Mouse (Mus musculus) midbrain, postnatal 0 days (tissue): ENCODE data around the gene Npr2. TPM values are rescaled to one million over a fixed set of nuclear protein-coding genes. Genes with fewer than 3 reads are reported as not detected.

Experiments used
- ATAC-seq: fragments of 200-750 bp; cut with Nextera tagmentation; 2 replicates; pipeline ENCODE4 v1.8.0; 2017; ENCODE audit warnings: moderate number of reproducible peaks, mild to moderate bottlenecking, moderate TSS enrichment, moderate library complexity; ENCODE audit not compliant: low FRiP score
- DNase-seq: peaks from one replicate; pipeline ENCODE4 v3.0.0-alpha.2; 2015; ENCODE audit warnings: low spot score
- H3K27ac ChIP-seq: fragments of 300-500 bp; sonication (generic); 2 replicates; pipeline ENCODE4 v1.5.1; 2014; ENCODE audit warnings: low read depth, mild to moderate bottlenecking, low read length, mixed read lengths
- H3K27me3 ChIP-seq: fragments of 300-500 bp; sonication (generic); 2 replicates; pipeline ENCODE4 v1.6.1; 2014; ENCODE audit warnings: low read length, control low read depth, mixed read lengths; ENCODE audit not compliant: insufficient read depth
- H3K36me3 ChIP-seq: fragments of 300-500 bp; sonication (generic); 2 replicates; pipeline ENCODE4 v1.6.1; 2014; ENCODE audit warnings: low read length, control low read depth, mixed read lengths; ENCODE audit not compliant: insufficient read depth
- H3K4me1 ChIP-seq: fragments of 300-500 bp; sonication (generic); 2 replicates; pipeline ENCODE4 v1.6.1; 2014; ENCODE audit warnings: mild to moderate bottlenecking, control low read depth, antibody characterized with exemption, low read length, mixed read lengths; ENCODE audit not compliant: insufficient read depth
- H3K4me2 ChIP-seq: fragments of 300-500 bp; sonication (generic); 2 replicates; pipeline ENCODE4 v1.6.1; 2014; ENCODE audit warnings: low read depth, mild to moderate bottlenecking, low read length, mixed read lengths; ENCODE audit not compliant: poor library complexity, severe bottlenecking
- H3K4me3 ChIP-seq: fragments of 300-500 bp; sonication (generic); 2 replicates; pipeline ENCODE4 v1.5.1; 2014; ENCODE audit warnings: low read depth, mild to moderate bottlenecking, low read length, moderate library complexity
- H3K9ac ChIP-seq: fragments of 300-500 bp; sonication (generic); replicated peaks from 2 replicates; pipeline ENCODE4 v1.6.1; 2014; ENCODE audit warnings: mild to moderate bottlenecking, low read length, moderate library complexity, mixed read lengths; ENCODE audit not compliant: poor library complexity, severe bottlenecking
- H3K9me3 ChIP-seq: fragments of 300-500 bp; sonication (generic); 2 replicates; pipeline ENCODE4 v1.6.1; 2016; ENCODE audit warnings: low read length, control low read depth
- CTCF ChIP-seq: IDR thresholded peaks from 2 replicates; pipeline ENCODE4 v1.5.1; 2016; ENCODE audit warnings: antibody characterized with exemption, mild to moderate bottlenecking
- WGBS: fragments of 180-500 bp; shearing (Covaris S2); extraction: QIAGEN DNeasy Blood & Tissue Kit; methylation state at CpG from one replicate; pipeline ENCODE4 v1.1.7; 2014; 5-methylcytosine and 5-hydroxymethylcytosine counted together
- polyA plus RNA-seq: library from polyadenylated mRNA; unstranded; fragments of >200 nt; fragmentation: Nextera tagmentation; extraction: Ambion mirVana; gene quantifications from 2 replicates; pipeline ENCODE4 v1.2.1, GENCODE M21; 2015
- total RNA-seq: library from RNA; depleted of rRNA; stranded (reverse); fragments of >200 nt; gene quantifications from 2 replicates; pipeline ENCODE4 v1.2.3, GENCODE M21; 2014

Gene Npr2
- total and polyA plus RNA-seq, 2 experiments from 2014 or later = 8.6 to 30.5 TPM

- Histone ChIP-seq H3K4me2 (no peak overlapping the region), H3K9ac (no peak overlapping the region), H3K36me3 (0 out of 2 replicates have a peak, but pooled peaks cover 7% of the 10 kb centered on the region), H3K9me3 (no peaks in the 10 kb centered on the region), H3K4me1 (no peaks in the 10 kb centered on the region), H3K4me3 (no peak overlapping the region), H3K27ac (no peak overlapping the region), H3K27me3 (no peaks in the 10 kb centered on the region)
- TF ChIP-seq CTCF = no peak
- DNase-seq (no peak), ATAC-seq (no peak)
- 81% methylated on average over 9 of the region's 9 CpGs for WGBS
Observed at GRCm38 (mm10) chr4:43640076-43640475, 8.3 kb downstream of the Npr2 start.

- Histone ChIP-seq H3K4me1 (no peaks in the 10 kb centered on the region), H3K4me2 (no peak overlapping the region), H3K9me3 (no peaks in the 10 kb centered on the region), H3K27ac (no peak overlapping the region), H3K4me3 (no peak overlapping the region), H3K27me3 (no peaks in the 10 kb centered on the region), H3K9ac (no peak overlapping the region), H3K36me3 (0 out of 2 replicates have a peak, but pooled peaks cover 7% of the 10 kb centered on the region)
- TF ChIP-seq CTCF = no peak
- 83% methylated on average over 6 of the region's 6 CpGs for WGBS
- no peak for DNase-seq
- no peak for ATAC-seq
Observed at GRCm38 (mm10) chr4:43640491-43640890, 8.8 kb downstream of the Npr2 start.

- no peak for DNase-seq
- WGBS = 97% methylated on average over 3 of the region's 3 CpGs
Observed at GRCm38 (mm10) chr4:43649783-43650182, 18.0 kb downstream of the Npr2 start.

GRCm38 (mm10) chr4:43652726-43653125 is 21.0 kb downstream of the Npr2 start:
- DNase-seq (no peak), ATAC-seq (no peak)
- H3K27me3 ChIP-seq = no peaks in the 10 kb centered on the region
- no peak overlapping the region; the same call in 1 of the 2 replicates for H3K9ac ChIP-seq
- WGBS = 92% methylated on average over 4 of the region's 4 CpGs
- no peak for TF ChIP-seq CTCF
- no peaks in the 10 kb centered on the region for H3K4me1 ChIP-seq
- peak overlapping the region; percentile 45 for H3K4me2 ChIP-seq
- H3K4me3 ChIP-seq = peak overlapping the region; percentile 26; the same call in 1 of the 2 replicates
- no peaks in the 10 kb centered on the region for H3K9me3 ChIP-seq
- H3K36me3 ChIP-seq = peaks cover 12% of the 10 kb centered on the region; the same call in 1 of the 2 replicates
- no peak overlapping the region for H3K27ac ChIP-seq

More at GRCm38 (mm10) chr4:43649783-43650182, 18.0 kb downstream of the Npr2 start:
- no peak overlapping the region for H3K4me2 ChIP-seq
- no peaks in the 10 kb centered on the region for H3K27me3 ChIP-seq
- H3K9me3 ChIP-seq = no peaks in the 10 kb centered on the region
- H3K4me3 ChIP-seq = no peak overlapping the region
- H3K27ac ChIP-seq = no peak overlapping the region
- H3K36me3 ChIP-seq = peaks cover 12% of the 10 kb centered on the region
- H3K4me1 ChIP-seq = no peaks in the 10 kb centered on the region
- no peak overlapping the region for H3K9ac ChIP-seq
- ATAC-seq = no peak
- TF ChIP-seq CTCF = peak; percentile 48

- Histone ChIP-seq H3K27ac (no peak within 1 kb of the TSS), H3K27me3 (no peaks in the 10 kb centered on the region), H3K4me3 (peak within 1 kb of the TSS; percentile 26), H3K9ac (no peak within 1 kb of the TSS; the same call in 1 of the 2 replicates), H3K36me3 (peaks cover 10% of the 10 kb centered on the region; the same call in 1 of the 2 replicates), H3K9me3 (no peaks in the 10 kb centered on the region), H3K4me2 (peak within 1 kb of the TSS; percentile 45), H3K4me1 (no peaks in the 10 kb centered on the region)
- ATAC-seq = no peak
- DNase-seq = peak; percentile 73
- peak; percentile 16; the same call in 1 of the 2 replicates for TF ChIP-seq CTCF
- WGBS = 17% methylated on average over 24 of the region's 24 CpGs
Observed at GRCm38 (mm10) chr4:43653161-43654015, 21.7 kb downstream of the Npr2 start, which contains the start of gene Spag8. Gene Spag8 (minus strand): TSS chr4:43653594.
